Mouse (Mus musculus) midbrain, embryonic 11.5 days (tissue): Measurements from ENCODE around the gene Cbarp. TPM values are rescaled to one million over a fixed set of nuclear protein-coding genes. Genes with fewer than 3 reads are reported as not detected.
A peak's percentile ranks its signal among the peaks of the same experiment; 100 is the strongest.

ENCODE experiments used
- ATAC-seq: fragments of 200-750 bp; cut with Nextera tagmentation; 2 replicates; pipeline ENCODE4 v1.8.0; 2017; ENCODE audit warnings: moderate TSS enrichment, moderate library complexity; ENCODE audit not compliant: low FRiP score
- DNase-seq: peaks from one replicate; pipeline ENCODE4 v3.0.0; 2015; ENCODE audit warnings: low spot score; ENCODE audit errors: missing footprints
- H3K27ac ChIP-seq: fragments of 300-500 bp; sonication (generic); 2 replicates; pipeline ENCODE4 v1.5.1; 2014; ENCODE audit warnings: low read depth, low read length
- H3K27me3 ChIP-seq: fragments of 300-500 bp; sonication (generic); 2 replicates; pipeline ENCODE4 v1.6.1; 2014; ENCODE audit warnings: mild to moderate bottlenecking, low read length, moderate library complexity, mixed read lengths; ENCODE audit not compliant: control insufficient read depth, insufficient read depth
- H3K36me3 ChIP-seq: fragments of 300-500 bp; sonication (generic); 2 replicates; pipeline ENCODE4 v1.6.1; 2014; ENCODE audit warnings: mild to moderate bottlenecking, low read length, moderate library complexity, mixed read lengths; ENCODE audit not compliant: control insufficient read depth, insufficient read depth
- H3K4me1 ChIP-seq: fragments of 300-500 bp; sonication (generic); 2 replicates; pipeline ENCODE4 v1.6.1; 2014; ENCODE audit warnings: low read length; ENCODE audit not compliant: control insufficient read depth, insufficient read depth
- H3K4me2 ChIP-seq: fragments of 300-500 bp; sonication (generic); 2 replicates; pipeline ENCODE4 v1.6.1; 2014; ENCODE audit warnings: mild to moderate bottlenecking, moderate library complexity
- H3K4me3 ChIP-seq: fragments of 300-500 bp; sonication (generic); 2 replicates; pipeline ENCODE4 v1.5.1; 2014; ENCODE audit warnings: low read depth, low read length
- H3K9ac ChIP-seq: fragments of 300-500 bp; sonication (generic); 2 replicates; pipeline ENCODE4 v1.6.1; 2014; ENCODE audit warnings: low read length
- H3K9me3 ChIP-seq: fragments of 300-500 bp; sonication (generic); 2 replicates; pipeline ENCODE4 v1.6.1; 2016; ENCODE audit warnings: low read length; ENCODE audit not compliant: control insufficient read depth
- WGBS: fragments of 180-500 bp; shearing (Covaris S2); extraction: QIAGEN DNeasy Blood & Tissue Kit; methylation state at CpG from one replicate; pipeline ENCODE4 v1.1.7; 2014; 5-methylcytosine and 5-hydroxymethylcytosine counted together
- polyA plus RNA-seq: library from polyadenylated mRNA; unstranded; fragments of >200 nt; fragmentation: Nextera tagmentation; extraction: Ambion mirVana; gene quantifications from 2 replicates; pipeline ENCODE4 v1.2.1, GENCODE M21; 2014

Cbarp gene
- polyA plus RNA-seq: 11.1 and 11.8 TPM in 2 replicates

- Histone ChIP-seq H3K27me3 (peaks cover 19% of the 10 kb centered on the region), H3K36me3 (0 out of 2 replicates have a peak, but pooled peaks cover 2% of the 10 kb centered on the region), H3K9ac (peak within 1 kb of the TSS; percentile 17), H3K4me3 (peak within 1 kb of the TSS; percentile 74), H3K9me3 (no peaks in the 10 kb centered on the region), H3K4me1 (peaks cover 34% of the 10 kb centered on the region), H3K27ac (0 out of 2 replicates have a peak within 1 kb of the TSS, but pooled peaks have one; percentile 26), H3K4me2 (peak within 1 kb of the TSS; percentile 81)
- no peak for DNase-seq
- 72% methylated on average over 10 of the region's 10 CpGs for WGBS
- ATAC-seq: no peak
Measured at GRCm38 (mm10) chr10:80140666-80141035, at the start of gene Cbarp. Cbarp (minus strand) TSS chr10:80140835.

- H3K4me2 ChIP-seq: peak overlapping the region; percentile 58
- peaks cover 10% of the 10 kb centered on the region for H3K27me3 ChIP-seq
- H3K9me3 ChIP-seq: no peaks in the 10 kb centered on the region
- 0 out of 2 replicates have a peak, but pooled peaks cover 3% of the 10 kb centered on the region for H3K36me3 ChIP-seq
- peak overlapping the region; percentile 80 for H3K9ac ChIP-seq
- ATAC-seq (peak; percentile 34; the same call in 1 of the 2 replicates), DNase-seq (peak; percentile 96)
- peaks cover 60% of the 10 kb centered on the region for H3K4me1 ChIP-seq
- WGBS: 4% methylated on average over 21 of the region's 21 CpGs
- peak overlapping the region; percentile 33 for H3K4me3 ChIP-seq
- peak overlapping the region; percentile 95 for H3K27ac ChIP-seq
Measured at GRCm38 (mm10) chr10:80189999-80190398, 49.4 kb upstream of the Cbarp start.

- 0 out of 2 replicates have a peak, but pooled peaks cover 3% of the 10 kb centered on the region for H3K36me3 ChIP-seq
- peaks cover 47% of the 10 kb centered on the region for H3K4me1 ChIP-seq
- ATAC-seq (no peak), DNase-seq (peak; percentile 92)
- H3K27ac ChIP-seq: peak overlapping the region; percentile 51; the same call in 1 of the 2 replicates
- H3K9me3 ChIP-seq: no peaks in the 10 kb centered on the region
- H3K4me2 ChIP-seq: peak overlapping the region; percentile 58
- H3K4me3 ChIP-seq: no peak overlapping the region
- H3K27me3 ChIP-seq: peaks cover 10% of the 10 kb centered on the region
- H3K9ac ChIP-seq: peak overlapping the region; percentile 31
- 30% methylated on average over 15 of the region's 15 CpGs for WGBS
Measured at GRCm38 (mm10) chr10:80188453-80189024, 47.9 kb upstream of the Cbarp start.

- Histone ChIP-seq H3K9ac (peak overlapping the region; percentile 31; the same call in 1 of the 2 replicates), H3K27ac (no peak overlapping the region), H3K36me3 (peaks cover 7% of the 10 kb centered on the region; the same call in 1 of the 2 replicates), H3K9me3 (no peaks in the 10 kb centered on the region), H3K27me3 (peaks cover 6% of the 10 kb centered on the region), H3K4me1 (peaks cover 44% of the 10 kb centered on the region), H3K4me2 (no peak overlapping the region), H3K4me3 (no peak overlapping the region)
- 74% methylated on average over 10 of the region's 10 CpGs for WGBS
- no peak for ATAC-seq
- peak; percentile 90 for DNase-seq
Measured at GRCm38 (mm10) chr10:80187739-80188138, 47.1 kb upstream of the Cbarp start.

GRCm38 (mm10) chr10:80186649-80187048, 46.0 kb upstream of the Cbarp start:
- peak overlapping the region; percentile 36; the same call in 1 of the 2 replicates for H3K9ac ChIP-seq
- no peaks in the 10 kb centered on the region for H3K9me3 ChIP-seq
- H3K4me3 ChIP-seq: 0 out of 2 replicates have a peak overlapping the region, but pooled peaks have one; percentile 9
- H3K27me3 ChIP-seq: peaks cover 6% of the 10 kb centered on the region
- WGBS: 41% methylated on average over 27 of the region's 27 CpGs
- ATAC-seq: no peak
- peaks cover 44% of the 10 kb centered on the region for H3K4me1 ChIP-seq
- no peak overlapping the region for H3K27ac ChIP-seq
- H3K36me3 ChIP-seq: peaks cover 7% of the 10 kb centered on the region; the same call in 1 of the 2 replicates
- peak; percentile 80 for DNase-seq
- peak overlapping the region; percentile 27 for H3K4me2 ChIP-seq

- Histone ChIP-seq H3K27ac (no peak overlapping the region; the same call in 1 of the 2 replicates), H3K4me3 (peak overlapping the region; percentile 76), H3K36me3 (peaks cover 7% of the 10 kb centered on the region; the same call in 1 of the 2 replicates), H3K4me2 (peak overlapping the region; percentile 83), H3K4me1 (peaks cover 41% of the 10 kb centered on the region), H3K27me3 (peaks cover 6% of the 10 kb centered on the region), H3K9ac (peak overlapping the region; percentile 97), H3K9me3 (no peaks in the 10 kb centered on the region)
- WGBS: 80% methylated on average over 7 of the region's 7 CpGs
- peak; percentile 86 for DNase-seq
- no peak for ATAC-seq
Measured at GRCm38 (mm10) chr10:80182547-80182946, 41.9 kb upstream of the Cbarp start.

- 40% methylated on average over 5 of the region's 5 CpGs for WGBS
- peak overlapping the region; percentile 76 for H3K4me3 ChIP-seq
- peak overlapping the region; percentile 97 for H3K9ac ChIP-seq
- peak; percentile 84 for DNase-seq
- peak overlapping the region; percentile 83 for H3K4me2 ChIP-seq
- H3K4me1 ChIP-seq: peaks cover 45% of the 10 kb centered on the region
- peaks cover 4% of the 10 kb centered on the region; the same call in 1 of the 2 replicates for H3K36me3 ChIP-seq
- no peaks in the 10 kb centered on the region for H3K9me3 ChIP-seq
- H3K27me3 ChIP-seq: peaks cover under 1% of the 10 kb centered on the region; the same call in 1 of the 2 replicates
- H3K27ac ChIP-seq: peak overlapping the region; percentile 61; the same call in 1 of the 2 replicates
- no peak for ATAC-seq
Measured at GRCm38 (mm10) chr10:80180823-80181222, 40.2 kb upstream of the Cbarp start.

GRCm38 (mm10) chr10:80180288-80180687, 39.7 kb upstream of the Cbarp start:
- H3K27ac ChIP-seq: peak overlapping the region; percentile 74
- H3K9ac ChIP-seq: peak overlapping the region; percentile 97
- H3K27me3 ChIP-seq: no peaks in the 10 kb centered on the region; the same call in 1 of the 2 replicates
- ATAC-seq: no peak
- no peaks in the 10 kb centered on the region for H3K9me3 ChIP-seq
- peaks cover 4% of the 10 kb centered on the region; the same call in 1 of the 2 replicates for H3K36me3 ChIP-seq
- peak overlapping the region; percentile 83 for H3K4me2 ChIP-seq
- no peak for DNase-seq
- H3K4me1 ChIP-seq: peaks cover 46% of the 10 kb centered on the region
- 27% methylated on average over 6 of the region's 6 CpGs for WGBS
- H3K4me3 ChIP-seq: peak overlapping the region; percentile 76
